Mouse (Mus musculus): ENCODE data around the gene Cnn2. TPM values are rescaled to one million over a fixed set of nuclear protein-coding genes. Genes with fewer than 3 reads are reported as not detected.
A peak's percentile ranks its signal among the peaks of the same experiment; 100 is the strongest.

Cnn2 gene
- polyA plus RNA-seq, 1 experiment from 2014 or later = 40.0 TPM

DNA sequence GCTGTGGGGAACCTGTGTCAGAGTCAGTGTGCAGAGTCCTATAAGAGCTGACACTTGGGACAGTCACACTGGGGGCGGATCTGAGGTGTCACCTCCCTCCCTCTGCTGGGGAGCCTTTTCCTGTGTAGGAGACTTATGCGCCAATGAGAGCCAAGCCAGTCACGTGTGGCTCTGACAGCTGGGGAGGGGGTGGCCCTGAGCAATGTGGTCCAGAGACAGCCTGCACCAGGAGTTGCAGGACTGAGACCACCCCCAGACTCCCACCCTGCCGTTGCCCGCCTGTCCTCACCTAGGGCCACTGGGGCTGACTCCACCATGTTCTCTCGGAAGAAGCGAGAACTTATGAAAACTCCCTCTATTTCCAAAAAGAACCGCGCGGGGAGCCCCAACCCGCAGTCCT is 28.1 kb downstream of the Cnn2 start, which contains the start of gene Arhgap45:
Gene Arhgap45, plus strand, starts transcription at position 143 of the 400 bp plus-strand sequence.
- Histone ChIP-seq H3K9me3 (replicated peaks; ENCODE audit: control insufficient read depth, low read length) (0 out of 2 replicates have a peak, but pooled peaks cover 2% of the 10 kb centered on the region), H3K4me2 (ENCODE audit: low read length) (no peak within 1 kb of the TSS), H3K4me3 (ENCODE audit: low read depth, low read length) (no peak within 1 kb of the TSS), H3K27me3 (replicated peaks; ENCODE audit: control insufficient read depth, insufficient read depth, low read length) (peaks cover 41% of the 10 kb centered on the region), H3K36me3 (ENCODE audit: control insufficient read depth, insufficient read depth, low read length) (no peaks in the 10 kb centered on the region), H3K4me1 (ENCODE audit: control insufficient read depth, insufficient read depth, low read length) (no peaks in the 10 kb centered on the region), H3K9ac (ENCODE audit: low read length) (no peak within 1 kb of the TSS), H3K27ac (ENCODE audit: low read depth, low read length) (no peak within 1 kb of the TSS)
- WGBS = 72% methylated on average over 11 of the region's 11 CpGs
- DNase-seq (ENCODE audit: low spot score) (no peak), ATAC-seq (no peak)

DNA sequence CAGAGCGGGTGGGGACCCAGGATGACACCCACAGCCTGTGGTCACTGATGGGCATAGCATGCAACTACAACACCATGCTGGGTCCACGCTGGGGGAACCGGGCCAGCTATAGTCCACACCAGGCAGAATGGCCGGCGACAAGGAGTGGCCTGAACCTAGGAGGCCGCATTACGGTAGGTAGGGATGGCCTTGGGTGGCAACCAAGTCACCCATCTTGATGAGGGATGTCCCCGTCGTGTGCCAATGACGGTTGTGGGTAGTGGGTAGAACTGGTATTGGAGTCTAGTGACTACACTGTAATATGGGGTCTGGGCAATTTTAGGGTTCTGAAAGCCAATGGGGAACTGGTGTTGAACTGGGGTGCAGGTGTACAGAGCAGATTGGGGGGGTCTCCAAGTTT is 28.5 kb downstream of the Cnn2 start:
- Histone ChIP-seq H3K4me3 (ENCODE audit: low read depth, low read length) (no peak overlapping the region), H3K9me3 (replicated peaks; ENCODE audit: control insufficient read depth, low read length) (no peaks in the 10 kb centered on the region), H3K27ac (ENCODE audit: low read depth, low read length) (no peak overlapping the region), H3K9ac (ENCODE audit: low read length) (no peak overlapping the region), H3K4me1 (ENCODE audit: control insufficient read depth, insufficient read depth, low read length) (no peaks in the 10 kb centered on the region), H3K36me3 (ENCODE audit: control insufficient read depth, insufficient read depth, low read length) (no peaks in the 10 kb centered on the region), H3K4me2 (ENCODE audit: low read length) (no peak overlapping the region), H3K27me3 (replicated peaks; ENCODE audit: control insufficient read depth, insufficient read depth, low read length) (peaks cover 41% of the 10 kb centered on the region)
- DNase-seq (ENCODE audit: low spot score) (no peak), ATAC-seq (no peak)
- 85% methylated on average over 10 of the region's 10 CpGs for WGBS

DNA sequence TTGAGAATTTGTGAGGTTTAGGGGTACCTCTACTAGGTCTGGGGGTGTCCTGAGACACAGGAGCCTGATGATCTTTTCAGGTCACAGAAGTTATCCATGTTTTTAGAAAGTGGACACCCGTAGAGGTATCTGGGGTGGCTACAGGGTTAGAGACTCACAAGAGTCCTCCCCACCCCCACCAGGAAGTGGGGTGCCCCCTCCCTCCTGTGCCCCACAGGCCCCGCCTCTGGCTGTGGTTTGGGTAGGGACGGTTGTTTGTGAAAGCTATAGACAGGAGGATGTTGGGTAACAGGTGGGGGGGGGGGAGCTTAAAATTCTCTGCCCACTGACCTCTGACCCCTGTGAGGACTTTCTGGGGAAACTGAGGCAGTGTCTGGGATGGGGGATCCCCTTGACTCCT is 29.0 kb downstream of the Cnn2 start:
- Histone ChIP-seq H3K4me2 (ENCODE audit: low read length) (no peak overlapping the region), H3K27me3 (replicated peaks; ENCODE audit: control insufficient read depth, insufficient read depth, low read length) (peaks cover 41% of the 10 kb centered on the region), H3K4me1 (ENCODE audit: control insufficient read depth, insufficient read depth, low read length) (no peaks in the 10 kb centered on the region), H3K4me3 (ENCODE audit: low read depth, low read length) (no peak overlapping the region), H3K36me3 (ENCODE audit: control insufficient read depth, insufficient read depth, low read length) (no peaks in the 10 kb centered on the region), H3K27ac (ENCODE audit: low read depth, low read length) (no peak overlapping the region), H3K9me3 (replicated peaks; ENCODE audit: control insufficient read depth, low read length) (no peaks in the 10 kb centered on the region), H3K9ac (ENCODE audit: low read length) (no peak overlapping the region)
- 72% methylated on average over 3 of the region's 3 CpGs for WGBS
- DNase-seq (ENCODE audit: low spot score) = no peak
- no peak for ATAC-seq

DNA sequence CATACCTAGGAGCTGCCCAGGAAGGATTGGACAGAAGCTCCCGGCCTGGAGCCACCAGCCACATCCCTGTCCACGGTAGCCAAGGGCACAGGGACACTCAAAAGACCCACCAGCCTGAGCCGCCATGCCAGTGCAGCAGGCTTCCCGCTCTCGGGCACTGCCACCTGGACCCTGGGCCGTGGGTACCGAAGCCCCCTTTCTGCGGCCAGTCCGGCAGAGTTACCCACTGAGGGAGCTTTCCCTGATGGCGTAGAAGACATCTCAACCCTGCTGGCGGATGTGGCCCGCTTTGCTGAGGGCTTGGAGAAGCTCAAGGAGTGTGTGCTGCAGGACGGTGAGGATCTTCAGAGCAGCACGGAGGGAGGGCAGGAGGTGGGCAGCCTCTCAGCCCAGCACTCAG is 29.4 kb downstream of the Cnn2 start:
- no peak for ATAC-seq
- Histone ChIP-seq H3K4me3 (ENCODE audit: low read depth, low read length) (no peak overlapping the region), H3K9ac (ENCODE audit: low read length) (no peak overlapping the region), H3K9me3 (replicated peaks; ENCODE audit: control insufficient read depth, low read length) (no peaks in the 10 kb centered on the region), H3K4me2 (ENCODE audit: low read length) (no peak overlapping the region), H3K4me1 (ENCODE audit: control insufficient read depth, insufficient read depth, low read length) (no peaks in the 10 kb centered on the region), H3K36me3 (ENCODE audit: control insufficient read depth, insufficient read depth, low read length) (no peaks in the 10 kb centered on the region), H3K27me3 (replicated peaks; ENCODE audit: control insufficient read depth, insufficient read depth, low read length) (peaks cover 41% of the 10 kb centered on the region), H3K27ac (ENCODE audit: low read depth, low read length) (no peak overlapping the region)
- no peak for DNase-seq (ENCODE audit: low spot score)
- 80% methylated on average over 14 of the region's 14 CpGs for WGBS

DNA sequence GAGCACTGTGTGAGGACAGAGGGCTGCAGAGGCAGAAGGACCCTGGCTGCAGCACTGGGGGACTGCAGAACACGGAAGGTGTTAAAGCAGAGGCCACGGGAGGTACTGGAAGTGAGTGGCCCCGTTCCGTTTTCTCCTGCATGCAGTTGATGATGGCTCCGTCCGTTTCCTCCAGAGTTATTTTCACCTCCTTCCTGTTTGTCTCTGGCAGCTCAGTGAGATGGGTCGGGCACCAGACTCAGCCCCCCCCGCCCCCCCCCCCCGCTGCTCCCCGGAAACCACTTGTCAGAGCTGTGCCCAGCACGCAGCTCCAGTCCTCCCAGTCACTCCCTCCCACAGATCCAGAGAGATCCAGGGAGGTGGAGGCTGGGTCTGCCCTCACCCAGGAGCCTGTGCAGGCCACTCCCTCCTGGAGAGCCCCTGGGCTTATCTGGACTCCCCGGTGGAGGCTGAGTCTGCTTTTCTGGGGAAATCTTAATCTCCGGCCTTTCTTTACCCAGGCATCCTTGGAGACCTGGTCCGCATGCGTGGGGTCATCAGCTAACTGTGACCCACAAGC is 30.4 kb downstream of the Cnn2 start:
- ATAC-seq = no peak
- 11% methylated on average over 13 of the region's 15 CpGs for WGBS
- H3K27ac ChIP-seq (ENCODE audit: low read depth, low read length) = no peak overlapping the region

DNA sequence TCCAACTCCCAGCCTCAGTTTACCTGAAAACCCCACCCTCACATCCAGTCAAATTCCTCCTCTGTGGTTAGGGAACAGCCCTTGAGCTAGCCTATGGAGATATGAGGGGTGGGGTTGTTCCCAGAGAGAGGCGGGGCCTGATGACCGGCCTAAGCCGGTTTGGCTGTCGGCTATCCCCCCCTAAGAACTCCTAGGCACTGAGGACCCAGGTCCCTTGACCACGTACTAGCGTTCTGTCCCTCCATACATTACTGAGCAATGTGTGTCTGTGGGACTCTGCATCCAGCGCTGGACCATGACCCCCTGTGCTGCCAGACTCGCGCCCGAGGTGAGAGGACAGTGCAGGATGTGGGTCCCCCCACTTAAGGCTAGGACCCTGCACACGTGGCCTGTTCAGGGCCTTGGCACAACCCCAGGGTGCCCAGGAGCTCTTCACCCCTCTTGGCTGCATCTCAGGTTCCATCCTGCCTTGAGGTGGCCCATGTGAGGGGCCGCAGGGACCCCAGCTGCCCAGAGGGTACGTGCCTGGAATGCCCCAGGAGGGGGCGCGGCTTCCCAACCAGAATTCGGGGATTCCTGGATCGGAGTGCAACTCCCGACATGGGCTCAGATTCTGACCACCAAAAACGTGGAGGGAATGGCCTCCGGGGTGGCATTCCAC is 31.2 kb downstream of the Cnn2 start:
- DNase-seq (ENCODE audit: low spot score) = no peak
- peaks cover 23% of the 10 kb centered on the region for H3K27me3 ChIP-seq (replicated peaks; ENCODE audit: control insufficient read depth, insufficient read depth, low read length)
- no peaks in the 10 kb centered on the region for H3K36me3 ChIP-seq (ENCODE audit: control insufficient read depth, insufficient read depth, low read length)
- 0 out of 2 replicates have a peak overlapping the region, but pooled peaks have one; percentile 40 for H3K9ac ChIP-seq (ENCODE audit: low read length)
- no peak overlapping the region for H3K4me3 ChIP-seq (ENCODE audit: low read depth, low read length)
- no peaks in the 10 kb centered on the region for H3K9me3 ChIP-seq (replicated peaks; ENCODE audit: control insufficient read depth, low read length)
- H3K4me1 ChIP-seq (ENCODE audit: control insufficient read depth, insufficient read depth, low read length) = no peaks in the 10 kb centered on the region
- peak overlapping the region; percentile 6; the same call in 1 of the 2 replicates for H3K4me2 ChIP-seq (ENCODE audit: low read length)
- H3K27ac ChIP-seq (ENCODE audit: low read depth, low read length) = no peak overlapping the region
- WGBS = 3% methylated on average over 20 of the region's 20 CpGs
- no peak for ATAC-seq

More for the DNA sequence above, 30.4 kb downstream of the Cnn2 start:
- DNase-seq (ENCODE audit: low spot score) = no peak
- Histone ChIP-seq H3K36me3 (ENCODE audit: control insufficient read depth, insufficient read depth, low read length) (no peaks in the 10 kb centered on the region), H3K9me3 (replicated peaks; ENCODE audit: control insufficient read depth, low read length) (no peaks in the 10 kb centered on the region), H3K4me1 (ENCODE audit: control insufficient read depth, insufficient read depth, low read length) (no peaks in the 10 kb centered on the region), H3K4me3 (ENCODE audit: low read depth, low read length) (no peak overlapping the region), H3K9ac (ENCODE audit: low read length) (no peak overlapping the region), H3K4me2 (ENCODE audit: low read length) (no peak overlapping the region), H3K27me3 (replicated peaks; ENCODE audit: control insufficient read depth, insufficient read depth, low read length) (peaks cover 31% of the 10 kb centered on the region)

DNA sequence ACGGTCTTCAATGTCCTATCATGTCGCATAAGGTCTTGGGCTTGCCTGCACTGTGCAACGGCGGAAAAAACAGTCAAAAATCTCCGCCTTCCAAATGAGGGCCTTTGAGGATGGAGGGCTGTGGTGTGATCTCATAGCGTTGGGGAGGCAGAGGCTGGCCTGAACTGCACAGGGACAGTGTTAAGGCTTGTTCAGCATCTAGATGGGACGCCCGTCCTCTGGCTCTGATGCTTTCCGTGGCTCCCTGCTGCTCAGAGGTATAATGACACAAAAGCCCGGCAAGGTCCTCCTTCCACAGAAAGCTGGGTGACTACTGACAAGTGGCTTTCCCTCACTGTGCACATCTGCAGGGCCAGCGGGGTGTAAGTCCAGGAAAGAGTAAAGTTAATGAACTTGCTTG is 31.8 kb downstream of the Cnn2 start:
- DNase-seq (ENCODE audit: low spot score) (no peak), ATAC-seq (no peak)
- Histone ChIP-seq H3K36me3 (ENCODE audit: control insufficient read depth, insufficient read depth, low read length) (no peaks in the 10 kb centered on the region), H3K27me3 (replicated peaks; ENCODE audit: control insufficient read depth, insufficient read depth, low read length) (peaks cover 17% of the 10 kb centered on the region; the same call in 1 of the 2 replicates), H3K9me3 (replicated peaks; ENCODE audit: control insufficient read depth, low read length) (no peaks in the 10 kb centered on the region), H3K4me3 (ENCODE audit: low read depth, low read length) (no peak overlapping the region), H3K4me1 (ENCODE audit: control insufficient read depth, insufficient read depth, low read length) (no peaks in the 10 kb centered on the region), H3K4me2 (ENCODE audit: low read length) (peak overlapping the region; percentile 6; the same call in 1 of the 2 replicates), H3K9ac (ENCODE audit: low read length) (no peak overlapping the region), H3K27ac (ENCODE audit: low read depth, low read length) (no peak overlapping the region)
- 14% methylated on average over 11 of the region's 11 CpGs for WGBS

DNA sequence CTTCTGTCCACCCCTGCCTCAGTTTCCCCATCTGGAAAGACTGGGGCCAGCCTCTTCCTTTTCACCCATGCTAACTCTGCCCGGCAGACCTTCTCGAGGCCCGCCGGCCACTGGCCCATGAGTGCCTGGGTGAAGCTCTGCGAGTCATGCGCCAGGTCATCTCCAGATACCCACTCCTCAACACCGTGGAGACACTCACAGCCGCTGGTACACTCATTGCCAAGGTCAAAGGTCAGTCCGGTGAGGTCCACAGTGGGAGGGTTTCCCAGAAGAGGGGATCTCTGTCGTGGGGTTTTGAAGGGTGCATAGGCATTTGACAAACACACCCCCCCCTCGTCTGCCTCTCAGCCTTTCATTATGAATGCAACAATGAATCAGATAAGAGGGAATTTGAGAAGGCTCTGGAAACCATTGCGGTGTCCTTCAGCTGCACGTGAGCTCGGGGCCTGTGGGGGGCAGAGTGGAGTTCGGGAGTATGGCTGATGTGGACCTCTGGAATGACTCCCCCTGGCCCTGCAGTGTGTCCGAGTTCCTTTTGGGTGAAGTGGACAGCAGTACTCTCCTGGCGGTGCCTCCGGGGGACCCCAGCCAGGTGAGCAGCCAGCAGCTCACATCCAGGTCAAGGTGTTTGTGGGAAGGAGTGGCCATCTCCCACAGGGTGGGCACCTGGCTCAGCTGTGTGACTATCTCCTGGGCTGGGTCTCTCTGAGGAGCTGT is 32.4 kb downstream of the Cnn2 start:
- WGBS = 84% methylated on average over 18 of the region's 18 CpGs
- Histone ChIP-seq H3K4me1 (ENCODE audit: control insufficient read depth, insufficient read depth, low read length) (no peaks in the 10 kb centered on the region), H3K4me3 (ENCODE audit: low read depth, low read length) (no peak overlapping the region), H3K9ac (ENCODE audit: low read length) (no peak overlapping the region), H3K4me2 (ENCODE audit: low read length) (no peak overlapping the region), H3K9me3 (replicated peaks; ENCODE audit: control insufficient read depth, low read length) (no peaks in the 10 kb centered on the region), H3K27me3 (replicated peaks; ENCODE audit: control insufficient read depth, insufficient read depth, low read length) (peaks cover 16% of the 10 kb centered on the region; the same call in 1 of the 2 replicates), H3K27ac (ENCODE audit: low read depth, low read length) (no peak overlapping the region), H3K36me3 (ENCODE audit: control insufficient read depth, insufficient read depth, low read length) (no peaks in the 10 kb centered on the region)
- ATAC-seq (no peak), DNase-seq (ENCODE audit: low spot score) (no peak)

DNA sequence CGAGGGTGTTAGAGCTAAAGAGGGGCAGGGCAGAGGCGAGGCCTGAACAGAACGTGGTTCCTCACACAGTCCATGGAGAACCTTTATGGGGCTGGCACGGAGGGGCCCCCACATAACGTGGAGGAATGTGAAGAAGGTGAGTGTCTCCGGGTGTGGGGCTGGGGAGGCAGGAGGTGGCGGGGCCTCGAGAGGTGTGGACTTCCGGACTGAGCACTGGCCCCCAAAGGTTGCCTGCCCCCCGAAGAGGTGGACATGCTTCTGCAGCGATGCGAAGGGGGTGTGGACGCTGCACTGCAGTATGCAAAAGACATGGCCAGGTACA is 32.9 kb downstream of the Cnn2 start:
- no peak overlapping the region for H3K4me3 ChIP-seq (ENCODE audit: low read depth, low read length)
- no peaks in the 10 kb centered on the region for H3K36me3 ChIP-seq (ENCODE audit: control insufficient read depth, insufficient read depth, low read length)
- DNase-seq (ENCODE audit: low spot score) (no peak), ATAC-seq (no peak)
- H3K4me1 ChIP-seq (ENCODE audit: control insufficient read depth, insufficient read depth, low read length) = no peaks in the 10 kb centered on the region
- 92% methylated on average over 13 of the region's 13 CpGs for WGBS
- no peak overlapping the region for H3K27ac ChIP-seq (ENCODE audit: low read depth, low read length)
- peaks cover 16% of the 10 kb centered on the region; the same call in 1 of the 2 replicates for H3K27me3 ChIP-seq (replicated peaks; ENCODE audit: control insufficient read depth, insufficient read depth, low read length)
- no peak overlapping the region for H3K4me2 ChIP-seq (ENCODE audit: low read length)
- H3K9me3 ChIP-seq (replicated peaks; ENCODE audit: control insufficient read depth, low read length) = no peaks in the 10 kb centered on the region
- no peak overlapping the region for H3K9ac ChIP-seq (ENCODE audit: low read length)
